Mouse (Mus musculus) layer of hippocampus, adult 2 months (tissue): ENCODE measurements around the gene Rom1. TPM values are rescaled to one million over a fixed set of nuclear protein-coding genes. Genes with fewer than 3 reads are reported as not detected.

Experiments
- DNase-seq, 2 experiments: peaks; one replicate each; pipeline ENCODE4 v3.0.0; 2022; ENCODE audit warnings: low spot score in 2 of 2
- H3K27ac ChIP-seq: fragments of 200-600 bp; 2 replicates; pipeline ENCODE4 v1.8.1; 2022
- H3K4me3 ChIP-seq: fragments of 200-600 bp; 2 replicates; pipeline ENCODE4 v1.8.1; 2022; ENCODE audit warnings: mild to moderate bottlenecking
- CTCF ChIP-seq: fragments of 200-600 bp; conservative IDR thresholded peaks from 2 replicates; pipeline ENCODE4 v1.8.1; 2022; ENCODE audit warnings: antibody characterized with exemption, mild to moderate bottlenecking, moderate library complexity
- microRNA-seq, 2 experiments: library from miRNA; unstranded; fragments of <30 nt; microRNA quantifications; one replicate each; pipeline ENCODE4 v1.2.0; 2021
- total RNA-seq, 2 experiments: library from RNA; stranded (reverse); gene quantifications; 2 replicates each; pipeline ENCODE4 v1.2.3; 2021

Rom1 gene
- total RNA-seq, 2 experiments from 2014 or later, result 4.4 to 5.7 TPM

GRCm38 (mm10) chr19:8886916-8887584, 42.1 kb downstream of the Rom1 start:
- TF ChIP-seq CTCF, result no peak
- H3K4me3 ChIP-seq, result no peak overlapping the region
- DNase-seq, result no peak
- no peak overlapping the region for H3K27ac ChIP-seq

GRCm38 (mm10) chr19:8883616-8884015, 45.5 kb downstream of the Rom1 start, which contains the start of the genes Lbhd1 and Gm49403:
Gene Lbhd1 (plus strand): TSS chr19:8883732.
Gene Gm49403 (plus strand): TSS chr19:8883930.
- H3K27ac ChIP-seq, result no peak within 1 kb of the TSS
- H3K4me3 ChIP-seq, result no peak within 1 kb of the TSS
- DNase-seq, result no peak
- TF ChIP-seq CTCF, result no peak

DNA sequence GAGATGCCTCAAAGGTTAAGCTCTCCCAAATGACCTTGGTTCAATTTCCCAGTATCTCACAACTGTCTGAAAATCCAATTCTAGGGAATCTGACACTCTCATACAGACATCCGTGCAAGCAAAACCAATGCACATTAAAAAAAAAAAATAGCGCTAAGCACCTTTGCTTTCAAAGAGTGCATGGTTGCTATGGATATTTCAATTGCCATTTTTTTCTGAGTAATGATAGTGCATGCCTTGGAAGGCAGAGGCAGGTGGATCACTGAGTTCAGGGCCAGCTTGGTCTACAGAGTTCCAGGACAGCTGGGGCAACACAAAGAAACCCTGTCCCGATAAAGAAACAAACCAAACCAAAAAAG, 48.1 kb downstream of the Rom1 start:
- peak overlapping the region; percentile 91 for H3K27ac ChIP-seq
- H3K4me3 ChIP-seq, result peak overlapping the region; percentile 93
- no peak for DNase-seq
- no peak for TF ChIP-seq CTCF

DNA sequence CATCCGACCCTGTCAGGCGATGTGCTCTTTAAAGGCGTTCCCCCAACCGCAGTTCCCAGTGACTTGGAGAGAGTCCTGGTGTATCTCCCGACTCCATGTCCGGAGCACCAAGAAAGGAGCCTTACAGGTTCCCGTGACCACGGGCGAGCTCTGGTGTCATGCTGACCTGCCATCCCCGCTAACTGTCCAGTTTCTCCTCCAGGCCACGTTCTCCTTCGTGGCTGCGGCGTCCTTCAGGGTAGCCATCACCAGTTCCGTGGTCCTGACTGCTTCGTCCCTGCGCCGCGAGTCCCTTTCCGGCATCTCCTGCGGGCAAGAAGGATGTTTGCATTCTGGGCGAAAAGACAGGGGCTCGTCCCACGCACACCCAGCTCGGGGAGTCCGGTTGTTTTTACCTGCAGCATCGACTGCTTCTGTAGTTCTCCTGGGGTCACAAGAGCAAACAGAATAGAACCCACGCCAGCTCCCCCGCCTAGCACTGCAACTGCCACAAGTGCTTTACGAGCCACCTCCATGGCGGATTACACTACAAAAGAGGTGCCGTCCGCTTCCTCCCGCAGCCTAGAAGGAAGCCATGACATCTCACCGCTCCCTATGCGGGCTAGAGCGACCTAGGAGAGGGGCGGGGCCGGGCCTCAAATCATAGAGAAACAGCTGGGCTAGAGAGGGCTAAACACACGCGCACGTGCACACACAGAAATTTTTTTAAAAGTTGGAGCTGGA, 48.7 kb downstream of the Rom1 start, which contains the start of gene Uqcc3:
Gene Uqcc3, minus strand, starts transcription at position 613 of the 723 bp plus-strand sequence.
- TF ChIP-seq CTCF, result no peak
- H3K27ac ChIP-seq, result peak within 1 kb of the TSS; percentile 91
- H3K4me3 ChIP-seq, result peak within 1 kb of the TSS; percentile 93
- DNase-seq, result peak; percentile 88 to 89

Small RNAs within 50 kb of the gene (microRNA-seq; reads per million reads assigned to microRNA genes)
- gene Mir5136, result 0 reads per million in 2 experiments

Other genes with a start within 250 kb of the Rom1 start
- gene Slc3a2, start 206.0 kb downstream of the Rom1 start, total RNA-seq, result 100 to 1,000 TPM; 149 to 151 TPM
- 10 to 100 TPM; 47.4 to 55.0 TPM for gene Wdr74, start 193.5 kb downstream of the Rom1 start, total RNA-seq
- 1 to 10 TPM; 1.5 to 3.4 TPM for gene 1700092M07Rik, start 188.6 kb downstream of the Rom1 start, total RNA-seq
- 10 to 100 TPM; 69.5 to 78.4 TPM for gene Stx5a, start 187.9 kb downstream of the Rom1 start, total RNA-seq
- gene Nxf1, start 172.3 kb downstream of the Rom1 start, total RNA-seq, result 100 to 1,000 TPM; 102 to 106 TPM
- gene Tmem223, start 158.4 kb downstream of the Rom1 start, total RNA-seq, result 10 to 100 TPM; 75.4 to 82.7 TPM
- gene Tmem179b, start 154.9 kb downstream of the Rom1 start, total RNA-seq, result 1 to 10 TPM; 7.4 to 7.7 TPM
- 10 to 100 TPM; 15.7 to 18.4 TPM for gene Taf6l, start 142.9 kb downstream of the Rom1 start, total RNA-seq
- 100 to 1,000 TPM; 113 to 120 TPM for gene Polr2g, start 130.8 kb downstream of the Rom1 start, total RNA-seq
- 1 to 10 TPM; 5.8 to 6.5 TPM for gene Zbtb3, start 126.8 kb downstream of the Rom1 start, total RNA-seq
- gene Ttc9c, start 110.0 kb downstream of the Rom1 start, total RNA-seq, result 10 to 100 TPM; 36.5 to 37.9 TPM
- gene Hnrnpul2, start 109.3 kb downstream of the Rom1 start, total RNA-seq, result 100 to 1,000 TPM; 123 to 127 TPM
- gene AC129217.1, start 99.6 kb downstream of the Rom1 start, total RNA-seq, result 1 to 10 TPM in 1 of 2 experiments, not detected in 1; 3.4 TPM
- 100 to 1,000 TPM; 101 TPM for gene Bscl2, start 91.9 kb downstream of the Rom1 start, total RNA-seq
- 100 to 1,000 TPM; 160 TPM for gene Gng3, start 90.2 kb downstream of the Rom1 start, total RNA-seq
- gene Lrrn4cl, start 78.6 kb downstream of the Rom1 start, total RNA-seq, result under 1 TPM; 0.32 to 0.44 TPM
- 100 to 1,000 TPM in 1 of 2 experiments, 10 to 100 TPM in 1; 93.5 to 100 TPM for gene Ubxn1, start 57.9 kb downstream of the Rom1 start, total RNA-seq
- 10 to 100 TPM; 32.5 to 32.8 TPM for gene Uqcc3, start 48.4 kb downstream of the Rom1 start, total RNA-seq
- 1 to 10 TPM; 4.8 to 6.6 TPM for gene Lbhd1, start 45.6 kb downstream of the Rom1 start, total RNA-seq
- gene Gm49403, start 45.4 kb downstream of the Rom1 start, total RNA-seq, result not detected
- gene 1810009A15Rik, start 40.5 kb downstream of the Rom1 start, total RNA-seq, result 10 to 100 TPM; 25.3 to 30.0 TPM
- gene Gm49416, start 40.4 kb downstream of the Rom1 start, total RNA-seq, result 1 to 10 TPM; 2.0 to 2.9 TPM
- gene Ints5, start 36.4 kb downstream of the Rom1 start, total RNA-seq, result 10 to 100 TPM; 24.4 to 25.6 TPM
- 100 to 1,000 TPM; 114 to 118 TPM for gene Ganab, start 31.3 kb downstream of the Rom1 start, total RNA-seq
- 100 to 1,000 TPM; 167 to 191 TPM for gene B3gat3, start 9.0 kb downstream of the Rom1 start, total RNA-seq
- gene Eml3, start 196 bp upstream of the Rom1 start, total RNA-seq, result 10 to 100 TPM; 11.5 to 11.7 TPM
- gene Mta2, start 12.5 kb upstream of the Rom1 start, total RNA-seq, result 10 to 100 TPM; 58.0 to 68.7 TPM
- gene Tut1, start 24.5 kb upstream of the Rom1 start, total RNA-seq, result 10 to 100 TPM; 20.7 to 20.8 TPM
- 100 to 1,000 TPM; 238 to 242 TPM for gene Eef1g, start 37.7 kb upstream of the Rom1 start, total RNA-seq
- 10 to 100 TPM; 19.4 to 21.9 TPM for gene Ahnak, start 59.9 kb upstream of the Rom1 start, total RNA-seq
- gene Scgb1a1, start 158.6 kb upstream of the Rom1 start, total RNA-seq, result not detected
- gene Asrgl1, start 206.3 kb upstream of the Rom1 start, total RNA-seq, result 100 to 1,000 TPM; 133 to 162 TPM